Comparison of ENCODE assay signal across 26 mouse cellular contexts in the genomic region with DNA sequence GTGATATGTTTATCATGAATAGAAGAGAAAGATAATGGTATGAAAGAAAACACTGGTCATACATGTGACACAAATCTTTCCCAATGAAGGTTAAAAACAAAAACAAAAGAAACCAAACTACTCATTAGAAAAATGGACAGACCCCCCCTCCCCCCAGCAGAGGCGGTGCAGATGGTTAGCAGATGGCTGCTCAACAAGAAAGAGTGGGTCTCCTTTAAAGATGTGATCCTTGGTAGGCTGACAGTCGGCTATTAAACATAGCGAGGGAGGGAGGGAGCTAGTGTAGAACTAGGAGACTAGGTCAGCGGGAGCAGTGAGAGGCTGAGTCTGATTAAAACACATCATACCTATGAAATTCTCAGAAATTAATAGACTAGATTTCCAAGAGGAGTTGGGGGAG.
"Had no signal": no experiment of that assay in that cellular context is flagged by ENCODE, and none has a peak within 500 bp of the region (broad histone marks: within the 10 kb centered on the region; RNA-seq: fewer than 3 reads in every experiment).

No protein-coding gene starts in this region.

- H3K27ac ChIP-seq: gastrocnemius, adult 2 months; heart, embryonic 10.5 days; hindbrain, embryonic 10.5 days; hindbrain, embryonic 13.5 days; intestine, embryonic 15.5 days; layer of hippocampus, adult 2 months; left cerebral cortex, adult 2 months; limb, embryonic 12.5 days; liver, embryonic 13.5 days; liver, embryonic 15.5 days had no signal

- DNase-seq: gastrocnemius, adult 2 months; gastrocnemius, postnatal 10 days; gastrocnemius, postnatal 25 days; heart, adult 18-20 months; heart, postnatal 10 days; heart, postnatal 4 days; kidney, adult 18-20 months; kidney, adult 8-10 months; kidney, postnatal 10 days; kidney, postnatal 25 days; kidney, postnatal 4 days; liver; liver, embryonic 13.5 days had no signal

- H3K4me2 ChIP-seq: heart, embryonic 12.5 days; hindbrain, embryonic 13.5 days; intestine, embryonic 15.5 days; limb, embryonic 12.5 days; liver, embryonic 11.5 days; liver, embryonic 13.5 days; liver, embryonic 15.5 days had no signal

- H3K9ac ChIP-seq: heart, embryonic 12.5 days; hindbrain, embryonic 13.5 days; intestine, embryonic 15.5 days; limb, embryonic 12.5 days; liver, embryonic 13.5 days; liver, embryonic 15.5 days had no signal

- H3K9me3 ChIP-seq: heart, embryonic 10.5 days; heart, embryonic 12.5 days; hindbrain, embryonic 10.5 days; intestine, embryonic 15.5 days; limb, embryonic 10.5 days; limb, embryonic 12.5 days; liver, embryonic 13.5 days; liver, embryonic 15.5 days had no signal

- H3K27me3 ChIP-seq: heart, embryonic 12.5 days; hindbrain, embryonic 13.5 days; intestine, embryonic 15.5 days; liver, embryonic 13.5 days; liver, embryonic 15.5 days had no signal

- ATAC-seq: inflammation-experienced regulatory T-cells, adult 6 months; intestine, embryonic 15.5 days; intestine, postnatal 0 days had no signal

- H3K4me3 ChIP-seq: gastrocnemius, adult 2 months; heart, embryonic 10.5 days; heart, embryonic 12.5 days; hindbrain, embryonic 10.5 days; hindbrain, embryonic 13.5 days; intestine, embryonic 15.5 days; layer of hippocampus, adult 2 months; left cerebral cortex, adult 2 months; limb, embryonic 10.5 days; limb, embryonic 12.5 days; liver, embryonic 13.5 days; liver, embryonic 15.5 days had no signal

- H3K36me3 ChIP-seq: heart, embryonic 10.5 days; heart, embryonic 12.5 days; hindbrain, embryonic 10.5 days; hindbrain, embryonic 13.5 days; intestine, embryonic 15.5 days; limb, embryonic 10.5 days; limb, embryonic 12.5 days; liver, embryonic 13.5 days; liver, embryonic 15.5 days had no signal
